Mouse (Mus musculus): ENCODE data around the gene Atmin. TPM values are rescaled to one million over a fixed set of nuclear protein-coding genes. Genes with fewer than 3 reads are reported as not detected.

The Atmin gene
- total RNA-seq (2023): 8.0 and 8.5 TPM in 2 replicates

DNA sequence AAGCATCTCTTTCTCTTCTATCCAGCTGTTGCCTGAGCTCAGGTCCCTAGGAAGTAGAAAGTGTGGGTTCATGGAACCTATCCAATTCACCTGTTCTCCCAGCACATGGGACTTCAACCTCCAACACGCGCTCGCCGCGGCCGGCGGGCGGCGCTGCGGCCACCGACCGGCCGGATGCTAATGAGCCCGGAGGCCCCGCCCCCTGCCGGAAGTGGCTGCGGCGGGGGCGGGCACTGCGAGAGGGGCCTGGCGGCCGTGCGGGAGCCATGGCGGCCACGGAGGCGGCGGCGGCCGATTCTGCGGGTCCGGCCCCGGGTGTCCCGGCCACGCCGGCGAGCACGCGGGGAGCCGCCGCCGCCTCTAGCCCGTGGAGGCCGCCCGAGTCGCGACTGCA, at the start of gene Atmin:
TSS of gene Atmin (plus strand) at position 233 of the 394 bp plus-strand sequence.

DNA sequence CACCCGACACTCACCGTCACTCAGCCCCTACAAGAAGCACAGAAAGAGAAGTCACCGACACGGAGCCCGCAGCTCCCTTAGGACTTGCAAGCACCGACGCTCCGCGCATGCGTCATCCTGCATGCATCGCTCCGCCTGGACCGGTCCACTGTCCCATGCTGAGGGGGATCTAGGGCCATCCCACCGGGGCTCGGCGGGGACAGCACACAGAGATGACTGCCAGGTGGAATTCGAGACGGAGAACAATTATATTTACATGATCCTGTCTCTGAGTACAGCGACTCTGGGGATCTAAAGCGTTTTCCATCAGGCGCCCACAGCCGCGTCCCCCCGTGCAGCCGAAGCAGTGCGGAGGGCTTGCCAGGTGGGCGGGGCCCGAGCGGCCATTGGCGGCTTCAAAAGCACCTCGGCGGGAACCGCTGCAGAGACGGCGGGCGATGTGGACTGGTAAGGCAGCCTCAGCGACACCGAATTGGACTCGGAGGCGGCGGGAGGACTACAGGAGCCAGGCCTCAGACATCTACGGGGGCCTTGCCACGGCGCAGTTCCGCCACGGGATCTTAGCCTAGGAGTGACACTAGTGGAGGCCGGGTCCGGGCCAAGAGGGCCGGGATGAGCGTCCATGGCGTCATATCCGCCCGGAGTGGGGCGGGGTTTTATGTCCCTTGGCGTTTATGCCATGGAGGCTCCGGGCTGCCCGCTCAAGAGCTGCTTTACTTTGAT, 21.7 kb upstream of the Atmin start, which contains the start of the genes Cmc2 and Cenpn:
TSS of gene Cmc2 (minus strand) at position 119 of the 723 bp plus-strand sequence.
TSS of gene Cenpn (plus strand) at position 394 of the 723 bp plus-strand sequence.

DNA sequence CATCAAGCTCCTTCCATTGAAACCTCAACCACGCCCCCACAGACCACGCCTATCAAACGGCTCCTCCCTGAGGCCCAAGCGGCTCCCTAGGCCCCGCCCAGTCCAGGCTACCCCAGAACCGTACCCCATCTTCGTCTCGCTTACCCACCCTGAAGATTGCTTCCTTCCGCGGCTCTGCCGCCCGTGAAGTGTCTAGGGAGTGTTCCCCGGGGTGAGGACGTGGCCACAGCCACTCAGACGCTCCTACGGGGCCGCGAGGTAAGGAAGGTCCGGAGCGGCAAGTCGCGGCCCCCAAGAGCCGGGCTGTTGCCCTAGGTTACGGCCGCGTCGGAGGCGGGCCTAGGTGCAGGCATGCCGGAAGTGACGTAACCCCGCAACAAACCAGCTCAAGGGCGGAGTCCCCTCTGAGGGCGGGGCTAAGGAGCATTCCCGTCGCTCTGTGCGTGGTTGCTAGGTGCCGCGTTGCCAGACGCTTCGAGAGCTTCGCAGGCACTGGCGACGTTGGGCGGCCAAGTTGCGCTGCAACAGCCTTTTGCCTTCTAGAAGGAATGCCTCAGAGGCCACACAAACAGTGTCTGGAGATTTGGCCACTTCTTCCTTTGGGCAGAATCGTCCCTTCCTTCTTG, 35.6 kb downstream of the Atmin start, which contains the start of gene 1700030J22Rik:
TSS of gene 1700030J22Rik (minus strand) at position 329 of the 626 bp plus-strand sequence.

DNA sequence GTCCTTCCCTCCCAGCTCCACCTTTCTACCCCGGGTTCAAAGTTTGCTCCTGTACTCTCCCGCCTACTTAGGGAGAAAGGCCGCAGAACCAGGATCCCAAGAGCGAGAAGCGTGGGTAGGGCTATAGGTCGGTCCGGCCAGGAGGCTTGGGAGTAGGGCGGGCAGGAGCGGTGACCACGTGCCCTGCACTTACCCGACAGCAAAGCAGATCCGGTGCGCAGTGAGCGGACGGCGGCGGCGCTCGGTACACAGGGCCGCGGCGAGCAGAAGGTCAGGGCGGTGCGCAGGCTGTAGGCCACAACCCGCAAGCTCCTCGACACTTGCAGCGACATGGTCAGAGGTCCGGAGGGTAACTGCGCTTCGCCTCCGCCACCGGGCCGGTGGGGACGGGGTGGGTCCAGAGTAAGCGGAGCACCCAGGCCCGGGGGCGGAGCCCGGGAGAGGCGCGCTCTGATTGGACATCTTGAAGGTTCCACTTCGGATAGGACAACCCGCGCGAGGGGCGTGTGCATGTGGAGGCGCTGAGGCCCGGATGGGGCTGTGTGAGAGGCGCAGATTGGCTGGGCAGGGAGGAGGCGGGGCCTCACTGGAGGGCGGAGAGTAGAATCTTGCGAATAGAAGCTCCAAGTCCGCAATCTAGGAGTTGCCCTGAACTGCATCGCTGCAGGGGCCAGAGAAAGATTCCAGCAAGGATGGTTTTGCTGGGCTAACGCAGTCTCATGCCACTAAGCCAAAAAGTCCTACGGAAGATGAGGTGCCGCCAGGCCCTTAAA, 50.1 kb downstream of the Atmin start, which contains the start of gene Gcsh:
TSS of gene Gcsh (minus strand) at position 443 of the 773 bp plus-strand sequence.

Other genes starting within 250 kb of the Atmin start
- 8.7 and 13.4 TPM in 2 replicates for gene Cdyl2, start 210.4 kb upstream of the Atmin start, total RNA-seq (2023)
- 8.0 and 11.3 TPM in 2 replicates for gene Cmc2, start 21.9 kb upstream of the Atmin start, total RNA-seq (2023)
- gene Cenpn, start 21.7 kb upstream of the Atmin start, total RNA-seq (2023): 15.8 and 18.9 TPM in 2 replicates
- 0.76 and 0.93 TPM in 2 replicates for gene 1700030J22Rik, start 35.6 kb downstream of the Atmin start, total RNA-seq (2023)
- gene Gcsh, start 50.1 kb downstream of the Atmin start, total RNA-seq (2023): 4.4 and 8.8 TPM in 2 replicates
- gene Pkd1l2, start 139.1 kb downstream of the Atmin start, total RNA-seq (2023): 0.07 and 0.09 TPM in 2 replicates
- gene Bco1, start 152.5 kb downstream of the Atmin start, total RNA-seq (2023): not detected in 2 replicates
- 3.7 and 4.5 TPM in 2 replicates for gene Gan, start 214.7 kb downstream of the Atmin start, total RNA-seq (2023)